Mouse (Mus musculus): ENCODE results near the gene Kcnb1. TPM values are rescaled to one million over a fixed set of nuclear protein-coding genes. Genes with fewer than 3 reads are reported as not detected.

The Kcnb1 gene
- total RNA-seq (2021) (10 to 100 TPM; 14.8 to 21.7 TPM), polyA plus RNA-seq (2012; rRNA removed) (7.7 and 9.4 TPM in 2 replicates)
- long read RNA-seq, full-length matches to known transcripts, result 7 of 10 reads
- long read RNA-seq, partial matches to known transcripts, result 0 of 10 reads
- long read RNA-seq, other reads (novel, unspliced or antisense), result 3 of 10 reads

DNA sequence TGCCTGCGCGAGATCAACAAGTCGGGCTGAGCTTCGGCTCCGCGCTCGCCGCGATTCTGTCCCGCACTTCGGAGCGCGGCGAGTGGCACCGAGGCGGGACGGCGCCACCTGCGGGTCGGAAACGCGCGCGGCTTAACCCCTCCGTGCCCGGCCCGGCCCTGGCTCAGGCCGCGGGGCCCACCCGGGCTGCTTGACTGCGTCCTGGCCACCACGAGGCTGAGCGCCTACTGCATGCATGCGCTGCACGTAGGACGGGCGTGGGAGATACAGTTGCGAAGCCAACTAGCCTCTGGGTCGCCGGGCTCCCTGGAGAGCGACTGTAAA is at the start of gene Kcnb1:
Kcnb1 (minus strand) TSS at position 80 of the 324 bp plus-strand sequence.
- DNase-seq, result peak; percentile 79

DNA sequence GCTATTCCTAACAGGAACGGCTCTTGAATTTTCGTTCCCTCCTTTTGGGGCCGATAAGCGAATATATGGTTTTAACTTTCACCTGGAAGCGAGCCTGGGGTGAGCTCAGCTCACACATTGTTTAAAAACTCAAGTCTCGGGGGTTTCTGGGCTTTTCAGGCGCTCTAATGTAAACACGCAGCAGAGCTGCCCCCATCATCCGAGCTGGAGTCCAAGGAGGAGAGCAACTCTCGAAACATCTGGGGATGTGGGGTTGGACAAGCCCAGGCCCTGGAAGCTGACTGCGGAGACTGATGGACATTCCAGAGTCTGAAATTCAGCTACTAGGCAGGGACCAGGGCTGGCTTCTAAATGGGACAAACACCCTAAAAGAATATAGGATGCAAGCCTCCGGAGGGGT is 49.3 kb upstream of the Kcnb1 start:
- DNase-seq, result no peak

DNA sequence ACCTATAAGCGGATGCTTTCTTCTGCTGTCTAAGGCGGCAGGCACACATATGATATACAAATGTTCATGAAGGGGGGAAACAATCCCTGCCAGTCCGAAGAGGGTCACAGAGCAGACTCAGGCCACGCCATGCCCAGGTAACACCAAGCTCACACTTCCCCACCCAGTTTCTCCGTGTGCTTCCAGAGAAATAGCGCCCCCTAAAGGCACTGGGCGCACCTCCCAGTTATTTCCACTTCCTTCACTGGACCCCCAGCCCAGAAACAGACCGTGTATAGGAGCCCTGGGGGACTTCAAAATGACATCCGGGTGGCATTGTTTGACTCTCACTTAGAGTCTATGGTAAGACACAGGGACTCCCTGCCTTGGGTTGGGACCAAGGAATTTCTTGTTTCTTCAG is 47.3 kb upstream of the Kcnb1 start:
- no peak for DNase-seq

DNA sequence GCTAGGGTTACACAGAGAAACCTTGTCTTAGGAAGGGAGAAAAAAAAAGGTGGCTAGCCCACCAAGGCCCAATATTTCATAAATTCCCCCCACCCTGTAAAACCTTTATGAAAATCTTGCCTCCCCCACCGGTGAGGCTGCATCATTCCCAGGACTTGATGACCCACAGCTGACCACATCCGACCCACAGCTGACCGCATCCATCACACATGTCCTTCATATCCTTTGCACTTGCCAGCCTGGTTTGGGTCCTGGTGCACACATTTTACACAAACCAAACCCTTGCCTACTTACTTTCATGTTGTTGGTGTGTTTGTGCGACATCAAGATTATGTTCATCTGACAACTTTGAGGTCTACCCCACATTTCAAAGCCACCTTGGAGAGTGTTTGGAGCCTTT is 46.2 kb upstream of the Kcnb1 start:
- DNase-seq, result no peak

DNA sequence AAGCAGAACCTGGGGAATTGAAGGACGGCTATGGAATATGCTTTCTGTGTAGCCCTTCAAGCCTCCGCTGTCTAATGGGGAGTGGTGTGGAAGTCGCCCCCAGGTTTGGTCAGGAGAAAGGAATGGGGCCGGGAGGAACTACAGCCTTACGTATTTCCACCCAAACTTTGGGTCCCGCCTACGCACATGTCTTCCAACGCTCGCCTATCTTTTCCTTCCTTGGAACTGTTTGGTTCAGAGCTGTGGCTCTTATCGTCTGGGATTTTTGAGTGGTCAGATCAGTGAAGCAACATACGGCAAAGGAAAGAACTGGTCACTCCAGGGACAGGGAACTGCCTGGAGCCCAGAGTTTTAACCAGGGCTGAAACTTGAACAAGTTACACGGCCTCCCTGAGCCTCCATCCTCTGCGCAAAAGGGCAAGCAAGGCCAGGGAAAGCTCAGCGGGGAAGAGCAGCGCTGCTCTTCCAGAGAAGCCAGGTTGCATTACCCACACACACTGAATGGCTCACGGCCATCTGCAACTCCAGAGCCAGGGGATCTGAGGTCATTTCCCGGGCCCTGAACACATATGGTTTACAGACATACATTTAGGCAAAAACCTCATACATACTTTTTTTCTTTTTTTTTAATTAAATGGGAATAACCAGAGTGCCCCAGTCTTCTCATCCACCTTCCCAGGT is 45.5 kb upstream of the Kcnb1 start:
- no peak for DNase-seq

DNA sequence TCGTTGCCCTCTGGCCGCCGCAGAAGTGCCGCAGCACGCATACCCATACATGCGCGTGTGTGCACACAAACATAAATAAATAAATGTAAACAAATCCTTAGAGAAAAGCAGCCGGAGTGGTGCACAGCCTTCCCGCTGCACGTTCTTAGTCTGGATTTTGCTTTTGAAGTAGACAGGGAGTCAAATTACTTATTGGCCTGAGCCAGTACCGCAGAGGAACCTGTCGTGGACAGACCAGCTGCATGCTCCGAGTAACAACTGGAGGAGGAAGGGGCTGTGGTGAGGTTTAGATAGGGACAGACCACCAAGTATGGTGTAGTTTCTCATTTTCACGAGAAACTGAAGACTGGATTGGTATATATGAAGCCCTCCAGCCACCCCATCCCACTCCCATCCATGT is 43.8 kb upstream of the Kcnb1 start:
- no peak for DNase-seq

DNA sequence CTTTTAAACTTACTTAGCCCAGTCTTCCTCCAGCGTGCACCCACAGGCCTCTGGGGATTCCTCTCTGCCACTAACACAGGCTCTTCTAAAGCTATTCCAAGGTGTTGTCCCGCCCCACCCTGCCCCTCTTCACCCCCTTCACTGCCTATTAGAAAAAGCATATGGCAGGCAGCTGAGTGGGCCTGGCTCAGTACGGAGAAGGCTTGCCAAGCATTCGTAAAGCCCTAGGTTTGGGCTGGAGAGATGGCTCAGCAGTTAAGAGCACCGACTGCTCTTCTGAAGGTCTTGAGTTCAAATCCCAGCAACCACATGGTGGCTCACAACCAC is 43.0 kb upstream of the Kcnb1 start:
- no peak for DNase-seq

DNA sequence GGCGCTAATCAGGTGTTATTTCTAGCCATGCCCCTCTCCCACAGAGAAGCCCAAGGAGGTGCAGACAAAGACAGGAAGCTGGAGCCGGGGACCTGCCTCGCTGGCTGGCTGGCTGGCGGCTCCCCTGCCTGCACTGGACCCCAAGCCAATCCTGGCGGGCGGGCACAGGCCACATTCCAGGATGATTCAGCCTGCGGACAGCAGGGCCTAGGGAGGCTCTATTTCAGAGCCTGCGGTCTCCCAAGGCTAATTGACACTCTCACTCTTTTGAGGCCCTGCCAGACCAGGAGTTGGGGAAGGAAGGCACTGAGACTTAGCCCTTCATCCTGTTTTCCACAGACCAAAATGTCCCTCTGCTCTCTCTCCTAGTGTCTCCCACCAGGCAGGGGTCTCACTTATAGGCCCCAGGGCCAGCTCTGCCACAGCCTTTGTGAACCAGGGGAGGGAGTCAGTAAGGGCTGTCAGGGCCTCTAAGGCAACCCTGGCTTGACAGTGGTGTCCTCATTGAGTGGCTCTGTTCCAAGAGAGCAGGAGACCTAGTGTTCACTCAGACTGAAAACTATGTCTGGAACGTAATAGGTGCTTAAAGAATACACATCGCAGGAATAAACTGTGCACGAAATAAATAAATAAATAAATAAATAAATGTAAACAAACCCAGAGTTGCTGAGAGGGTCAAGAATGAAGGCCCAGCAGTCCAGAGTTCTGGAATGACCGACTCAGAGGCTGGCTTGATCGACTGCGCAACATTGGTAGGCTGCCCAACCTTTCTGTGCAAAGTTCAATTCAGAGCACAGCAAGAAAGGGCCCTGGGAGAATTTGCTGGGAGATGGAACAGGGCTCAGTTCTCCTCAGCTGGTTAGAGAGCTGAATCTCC is 42.4 kb upstream of the Kcnb1 start:
- peak; percentile 94 for DNase-seq

DNA sequence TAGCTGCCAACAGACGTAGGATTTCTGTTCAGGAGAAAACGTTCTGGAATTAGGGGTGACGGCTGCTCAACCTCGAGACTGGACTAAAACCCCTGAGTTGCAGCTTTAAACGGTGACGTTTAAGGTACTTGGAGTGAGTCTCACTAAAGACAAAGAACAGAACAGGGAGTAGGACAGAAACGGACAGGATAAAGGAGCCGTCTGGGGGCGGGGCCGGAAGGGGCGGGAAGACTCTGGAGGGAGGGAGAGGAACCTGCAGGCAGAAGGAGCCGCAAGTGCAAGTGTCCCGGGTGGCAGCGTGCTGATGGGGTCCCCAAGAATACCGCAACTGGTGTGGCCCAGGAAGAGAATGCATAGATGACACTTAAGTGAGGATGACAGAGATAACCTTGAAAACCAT is 40.6 kb upstream of the Kcnb1 start:
- peak; percentile 71 for DNase-seq

DNA sequence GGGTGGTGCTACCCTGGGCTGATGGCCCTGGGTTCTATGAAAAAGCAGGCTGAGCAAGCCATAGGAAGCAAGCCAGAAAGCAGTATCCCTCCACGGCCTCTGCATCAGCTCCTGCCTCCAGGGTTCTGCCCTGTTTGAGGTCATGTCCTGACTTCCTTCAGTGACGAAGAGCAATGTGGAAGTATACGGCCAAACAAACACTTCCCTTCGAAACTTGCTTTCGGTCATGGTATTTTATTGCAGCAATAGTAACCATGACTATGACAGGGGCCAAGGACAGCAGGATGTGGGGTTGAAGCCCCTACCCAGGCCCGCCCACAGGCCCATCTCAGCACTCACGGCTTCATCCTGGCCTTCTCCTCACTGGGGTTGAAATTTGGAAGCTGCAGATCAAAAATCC is 35.0 kb upstream of the Kcnb1 start:
- DNase-seq, result no peak

DNA sequence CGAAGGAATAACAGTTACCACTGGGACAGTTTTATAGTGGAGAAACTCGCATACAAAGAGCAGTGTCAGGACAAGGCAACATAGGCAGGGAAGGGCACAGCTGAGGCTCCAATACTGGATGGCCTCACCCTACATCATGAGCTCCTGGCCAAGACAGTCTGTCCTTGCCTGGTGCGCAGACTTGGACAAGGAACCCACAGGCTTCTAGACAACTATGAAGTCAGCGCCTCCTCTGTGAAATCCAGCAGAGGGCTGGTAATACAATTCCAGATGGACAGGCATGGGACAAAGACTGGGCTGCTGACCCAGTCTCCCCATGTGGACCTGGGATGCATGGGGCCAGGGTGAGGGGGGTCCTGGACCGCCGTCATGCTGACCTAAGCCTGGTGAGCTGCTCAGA is 34.2 kb upstream of the Kcnb1 start:
- DNase-seq, result no peak

DNA sequence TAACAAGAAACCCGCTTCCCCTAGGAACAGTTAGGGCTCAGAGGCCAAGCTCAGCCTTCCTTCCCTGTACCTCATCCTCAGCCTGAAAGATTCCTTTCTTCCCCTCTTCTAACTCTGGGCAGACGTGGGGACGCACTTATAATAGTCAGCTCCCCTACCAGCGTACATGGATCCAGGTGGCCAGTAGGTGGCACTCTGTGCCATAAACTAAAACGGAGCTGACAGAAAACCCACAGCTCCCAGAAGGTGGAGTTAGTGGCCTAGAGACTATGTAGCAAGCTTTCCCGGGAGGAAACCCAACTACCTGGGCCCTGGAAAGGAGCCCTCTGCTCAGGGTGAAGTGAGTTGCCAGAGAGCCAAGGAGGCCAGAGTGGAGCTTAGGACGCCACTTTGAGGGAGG is 32.2 kb upstream of the Kcnb1 start:
- peak; percentile 85 for DNase-seq

DNA sequence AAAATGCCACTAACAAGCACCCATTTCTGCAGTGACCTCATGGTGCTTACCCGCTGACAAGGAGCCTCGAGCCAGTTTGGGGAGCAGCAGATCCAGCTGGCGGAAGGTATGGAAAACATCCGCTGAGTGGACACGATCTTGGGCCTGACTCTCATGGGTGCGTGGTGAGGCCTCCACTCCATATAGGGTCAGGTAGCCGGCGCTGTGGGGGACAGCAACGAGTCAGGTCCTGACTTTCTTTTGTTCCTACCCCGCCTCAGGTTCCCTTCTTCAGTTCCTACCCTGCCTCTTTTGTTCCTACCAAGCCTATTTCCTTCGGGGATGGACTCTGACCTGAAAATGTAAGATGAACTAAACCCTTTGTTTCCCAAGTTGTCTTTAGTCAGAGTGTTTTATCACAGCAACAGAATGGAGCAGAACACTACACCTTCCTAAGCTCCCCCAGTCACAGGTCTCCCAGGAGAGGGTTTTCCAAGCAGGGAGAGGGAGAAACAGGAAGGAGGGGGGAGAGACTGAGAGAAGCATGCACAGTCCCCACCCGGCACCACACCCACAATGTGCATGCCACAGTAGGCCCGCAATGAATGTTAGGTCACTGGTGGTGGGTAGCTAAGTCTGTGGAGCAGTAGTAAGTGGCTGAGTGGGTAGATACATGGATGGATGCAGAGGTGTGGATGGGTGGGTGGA is 31.3 kb upstream of the Kcnb1 start:
- no peak for DNase-seq

DNA sequence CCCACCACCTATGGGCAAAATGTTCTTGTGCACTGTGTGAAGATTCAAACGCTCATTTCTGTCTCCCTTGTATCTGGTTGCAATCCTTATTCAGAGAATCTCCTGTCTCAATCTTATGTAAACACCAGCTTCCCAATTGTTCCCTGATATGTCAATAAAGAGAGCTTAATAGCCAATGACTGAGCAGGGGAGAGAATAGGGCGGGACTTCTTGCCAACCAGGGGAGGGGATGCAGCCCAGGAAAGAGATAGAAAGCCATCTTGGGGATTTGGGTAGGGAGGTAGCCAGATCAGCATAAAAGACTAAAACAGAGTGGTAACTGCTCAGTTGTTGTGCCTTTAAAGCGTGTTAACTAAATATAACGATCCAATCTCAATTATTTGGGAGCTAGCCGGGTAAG is 30.8 kb upstream of the Kcnb1 start:
- DNase-seq, result no peak

DNA sequence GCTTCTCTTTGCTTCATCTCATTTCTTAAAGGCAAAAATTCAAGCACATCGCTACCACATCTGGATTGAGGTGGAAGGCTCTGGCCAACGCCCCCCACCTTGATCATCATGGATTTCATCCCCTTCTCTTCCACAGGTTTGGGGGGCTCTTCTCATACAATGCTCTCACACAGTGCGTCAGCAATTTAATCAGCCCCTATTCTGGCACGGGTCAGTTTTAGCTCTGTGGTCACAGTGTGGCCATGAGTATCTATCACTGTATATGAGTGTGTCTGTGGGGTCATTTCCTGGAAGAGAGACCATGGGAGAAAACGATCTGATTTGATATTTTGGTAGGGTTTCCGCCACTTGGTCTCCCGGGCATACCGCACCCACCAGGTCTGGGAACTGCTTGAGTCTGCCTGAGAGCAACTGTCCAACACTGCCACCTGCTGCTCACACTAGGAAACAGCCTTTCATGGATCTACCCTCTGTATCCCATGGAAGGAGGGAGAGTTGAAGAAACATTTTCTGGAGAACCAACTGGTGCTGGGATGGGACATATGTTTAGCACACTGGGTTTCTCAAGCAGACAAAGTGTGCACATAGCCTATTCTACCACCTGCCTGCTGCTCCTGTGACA is 29.3 kb upstream of the Kcnb1 start:
- peak; percentile 82 for DNase-seq

DNA sequence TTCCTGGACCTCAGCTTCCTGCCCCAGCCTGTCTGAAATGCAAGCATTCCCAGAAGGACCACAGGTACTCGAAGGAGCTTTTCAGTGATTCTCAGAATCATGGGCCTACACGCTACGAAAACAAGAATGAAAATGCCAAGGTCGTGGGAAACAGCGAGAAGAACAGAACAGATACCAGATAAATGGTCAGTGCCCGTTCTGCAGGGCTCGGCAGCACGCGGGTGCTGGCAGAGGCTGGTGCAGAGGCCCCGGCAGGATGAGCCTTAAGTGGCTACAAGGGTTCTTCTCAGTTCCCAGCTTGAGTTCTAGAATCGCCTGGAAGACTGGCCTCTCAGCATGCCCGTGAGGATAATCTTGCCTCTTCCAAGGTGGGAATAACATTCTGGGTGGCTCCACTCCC is 23.7 kb upstream of the Kcnb1 start:
- DNase-seq, result peak; percentile 71

DNA sequence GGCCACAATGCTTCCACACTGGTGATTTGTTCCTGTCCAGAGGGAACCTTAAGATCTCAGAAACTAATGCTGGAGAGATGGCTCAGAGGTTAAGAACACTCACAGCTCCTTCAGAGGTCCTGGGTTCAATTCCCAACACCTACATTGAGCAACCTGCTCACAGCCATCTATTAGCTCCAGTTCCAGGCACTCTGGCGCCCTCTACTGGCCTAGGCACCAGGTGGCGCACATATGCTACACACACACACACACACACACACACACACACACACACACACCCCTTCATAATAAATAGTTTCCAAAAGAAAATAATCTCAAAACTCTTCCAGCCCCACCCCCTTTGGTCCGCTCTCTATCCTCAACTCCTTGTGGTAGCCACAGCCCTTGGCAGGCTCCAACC is 23.1 kb upstream of the Kcnb1 start:
- DNase-seq, result no peak

DNA sequence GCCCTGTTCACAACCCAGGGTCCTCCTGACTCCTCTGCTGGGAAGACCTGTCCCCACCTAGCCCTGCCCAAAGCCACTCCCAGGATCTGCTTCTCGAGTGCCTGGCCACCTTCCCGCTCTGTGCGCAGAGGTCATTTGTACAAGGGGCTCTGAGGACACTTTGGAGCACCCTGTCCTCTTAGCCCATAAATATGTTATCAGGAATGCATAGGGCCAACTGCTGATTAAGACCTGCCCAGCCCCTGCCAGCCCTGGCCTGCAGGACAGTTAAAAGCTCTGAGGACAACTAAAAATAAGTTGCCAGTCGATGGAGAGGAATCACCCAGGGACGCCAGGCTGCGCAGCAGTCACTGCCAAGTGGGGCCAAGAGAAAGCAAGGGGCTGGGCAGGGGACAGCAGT is 22.6 kb upstream of the Kcnb1 start:
- DNase-seq, result no peak

DNA sequence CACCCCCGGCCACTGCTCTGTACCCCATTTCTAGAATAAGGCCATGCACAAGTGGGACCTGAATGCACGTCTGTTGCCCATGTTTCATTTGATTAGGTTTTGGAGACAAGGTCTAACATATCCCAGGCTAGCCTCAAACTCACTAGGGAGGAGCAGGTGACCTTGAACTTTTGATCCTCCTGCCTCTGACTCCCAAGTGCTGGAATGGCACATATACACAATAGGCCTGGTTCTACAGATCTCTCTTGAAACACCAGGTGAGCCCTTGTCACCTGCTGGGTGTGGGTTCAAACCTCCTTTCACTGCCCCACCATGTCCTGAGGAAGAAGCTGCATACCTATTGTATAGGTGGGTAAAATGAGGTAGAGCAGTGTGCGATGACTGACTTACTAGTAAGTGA is 22.1 kb upstream of the Kcnb1 start:
- no peak for DNase-seq

DNA sequence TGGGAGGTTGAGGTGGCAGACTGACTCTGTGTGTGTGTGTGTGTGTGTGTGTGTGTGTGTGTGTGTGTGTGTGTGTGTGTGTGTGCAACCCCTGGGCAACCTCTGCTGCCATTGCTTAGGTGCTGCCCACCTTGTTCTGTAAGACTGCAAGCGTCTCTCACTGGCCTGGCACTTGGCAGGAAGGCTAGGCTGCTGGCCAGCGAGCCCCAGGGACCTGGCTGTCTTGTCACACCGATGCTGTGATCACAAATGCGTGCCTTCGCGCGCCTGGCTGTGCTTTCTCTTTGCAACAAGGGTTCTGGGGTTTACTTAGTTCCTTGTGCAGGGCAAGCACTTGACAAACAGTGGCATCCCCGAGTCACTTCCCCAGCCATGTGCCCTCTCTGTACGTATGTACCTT is 19.9 kb upstream of the Kcnb1 start:
- DNase-seq, result no peak

DNA sequence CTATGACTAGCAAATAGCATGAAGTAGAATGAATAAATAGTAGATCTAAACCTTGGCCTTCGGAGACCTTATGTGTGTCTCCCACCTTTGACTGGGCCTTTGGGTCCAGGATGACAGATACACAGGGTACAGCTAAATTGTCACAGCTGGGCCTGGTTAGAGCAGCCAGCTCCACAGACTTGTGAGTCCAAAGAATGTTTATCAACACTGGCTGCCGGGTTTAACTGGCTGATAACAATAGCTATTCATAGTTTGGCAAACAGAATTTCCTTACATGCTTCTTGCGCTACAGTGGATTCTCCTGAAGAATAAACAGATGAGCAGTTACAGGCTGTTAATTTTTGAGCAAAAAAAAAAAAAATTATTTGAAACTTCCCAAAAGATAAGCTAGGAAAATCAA is 19.0 kb upstream of the Kcnb1 start:
- DNase-seq, result no peak

DNA sequence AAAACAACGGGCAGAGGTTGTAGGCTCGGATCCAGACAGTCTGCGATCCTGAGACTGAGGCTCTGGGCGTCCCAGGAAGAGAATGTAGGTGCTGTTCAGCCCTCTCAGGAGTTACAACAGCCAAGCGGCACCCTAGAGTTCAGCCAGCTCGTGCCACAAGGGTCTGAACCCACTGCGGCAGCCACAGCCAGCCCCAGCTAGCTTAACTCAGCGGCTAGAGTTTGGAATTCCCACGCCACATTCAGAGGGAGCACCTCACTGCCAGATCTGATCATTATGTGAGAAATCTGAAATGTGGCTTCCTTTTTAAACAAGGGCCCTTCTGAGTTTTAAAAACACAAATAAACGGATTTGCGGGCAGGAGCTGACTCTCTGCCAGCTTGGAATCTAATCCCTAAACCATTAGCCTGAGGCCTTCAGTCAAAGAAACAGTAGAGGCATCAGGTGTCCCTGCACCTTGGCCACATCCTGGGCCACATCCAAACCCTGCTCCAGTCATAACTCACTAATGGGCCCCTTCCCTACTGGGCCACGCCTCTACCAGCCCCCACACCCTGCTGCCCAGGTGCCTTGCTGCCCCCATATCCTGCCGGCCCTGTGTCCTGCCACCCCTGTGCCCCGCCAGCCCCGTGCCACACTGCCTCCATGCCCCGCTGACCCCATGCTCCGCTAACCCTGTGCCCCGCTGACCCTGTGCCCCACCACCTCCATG is 16.1 kb upstream of the Kcnb1 start:
- no peak for DNase-seq

Measured in adrenal gland, adult 2 months (tissue).